ENCODE assay signal across 8 mouse cellular contexts in genomic region chr5:129501671-129502070, GRCm38 (mm10). TPM values are rescaled to one million over a fixed set of nuclear protein-coding genes. Genes with fewer than 3 reads are reported as not detected.
DNase-seq lines count a peak whose midpoint lies in the region; TF ChIP-seq lines count a peak whose summit lies in the region.

No protein-coding gene starts in this region.

- H3K4me1 ChIP-seq in bone marrow macrophage, adult 2 months (ENCODE audit: control insufficient read depth, insufficient read depth, low read length), result peaks cover 7% of the 10 kb centered on the region

- no peak for TF ChIP-seq POLR2A in bone marrow macrophage, adult 2 months (IDR thresholded peaks at IDR 0.05; ENCODE audit: borderline replicate concordance, low read depth, low read length)

- H3K4me3 ChIP-seq in bone marrow macrophage, adult 2 months (ENCODE audit: insufficient read depth, low read length), result peak overlapping the region; percentile 79

- H3K27ac ChIP-seq in bone marrow macrophage, adult 2 months (ENCODE audit: insufficient read depth, low read depth, low read length), result no peak overlapping the region

- peak; percentile 11 for DNase-seq in retina, postnatal 1 day
- no peak for DNase-seq in retina, embryonic 14.5 days (ENCODE audit: low spot score)
- peak; percentile 14 to 23 for DNase-seq in heart, postnatal 14 days
- DNase-seq in liver, result peak; percentile 59
- DNase-seq in neural tube, embryonic 10.5 days (ENCODE audit: extremely low spot score, low spot score), result peak; percentile 32
- no peak for DNase-seq in right cerebral cortex, adult 2 months (ENCODE audit: low spot score in 2 of 2)
- no peak for DNase-seq in urinary bladder, adult 18-20 months (ENCODE audit: low spot score in 2 of 2)

- intact Hi-C loops in heart, postnatal 14 days (cut with DNase I), result loop anchor here (5.0 kb wide), 2 partner anchors 81 to 109 kb away; partner anchors contain the start of gene Mmp17

- TF ChIP-seq CTCF in bone marrow macrophage, adult 2 months (IDR thresholded peaks at IDR 0.05; ENCODE audit: low read depth, low read length), result no peak

RNA-seq across cellular contexts. Expression of gene Sfswap, which starts 0.7 kb away (rescaled TPM):
- polyA plus RNA-seq in bone marrow macrophage, adult 2 months (2012; ENCODE audit: insufficient read depth, insufficient read length, missing spikeins), result 56.1 and 61.8 TPM in 2 replicates
- total RNA-seq in heart, postnatal 14 days (2021), result 10 to 100 TPM; 46.9 to 47.3 TPM

Comparison
In these comparisons a context has a peak if more than half of its experiments do, and no peak if none do; other contexts are left out.
1. DNase-seq: peak in retina, postnatal 1 day (single experiment), heart, postnatal 14 days (2 of 2), liver (single experiment) and neural tube, embryonic 10.5 days (single experiment); none in retina, embryonic 14.5 days (single experiment), right cerebral cortex, adult 2 months (0 of 2) and urinary bladder, adult 18-20 months (0 of 2).